Comparison of ENCODE assay signal across 17 mouse cellular contexts in genomic region chr9:70666811-70667210, GRCm38 (mm10). TPM values are rescaled to one million over a fixed set of nuclear protein-coding genes. Genes with fewer than 3 reads are reported as not detected.
DNase-seq lines count a peak whose midpoint lies in the region; ATAC-seq and TF ChIP-seq lines count a peak whose summit lies in the region.
"Had no signal": no experiment of that assay in that cellular context is flagged by ENCODE, and none has a peak within 500 bp of the region (broad histone marks: within the 10 kb centered on the region; RNA-seq: fewer than 3 reads in every experiment).

No protein-coding gene starts in this region.

- H3K9ac ChIP-seq in heart, adult 2 months (ENCODE audit: low read depth, low read length) = no peak overlapping the region
- H3K9ac ChIP-seq in midbrain, embryonic 16.5 days (ENCODE audit: low read depth, low read length) = no peak overlapping the region
- H3K9ac ChIP-seq: heart, embryonic 13.5 days; hindbrain, embryonic 12.5 days; limb, embryonic 12.5 days had no signal

- 42% methylated on average over 7 of the region's 7 CpGs for WGBS in heart, adult 2 months
- WGBS in midbrain, embryonic 16.5 days = 76% methylated on average over 7 of the region's 7 CpGs

- DNase-seq in heart, postnatal 4 days = peak; percentile 18
- DNase-seq in heart, adult 2 months = no peak
- DNase-seq in 3134 (ENCODE audit: extremely low read depth, insufficient read length, low spot score) (peak; percentile 46), 416B (ENCODE audit: low read depth) (peak; percentile 72)
- peak; percentile 39 for DNase-seq in kidney, postnatal 10 days
- DNase-seq in layer of hippocampus, postnatal 25 days (ENCODE audit: extremely low spot score in 1 of 2, low spot score in 1 of 2) = no peak
- DNase-seq: adrenal gland, postnatal 25 days; lung, postnatal 36 days; midbrain, embryonic 14.5 days; thymus, adult 2 months had no signal

- no peak for TF ChIP-seq CTCF in heart, adult 2 months (IDR thresholded peaks at IDR 0.05)

- no peaks in the 10 kb centered on the region for H3K36me3 ChIP-seq in heart, adult 2 months (ENCODE audit: control insufficient read depth, insufficient read depth, low read length)
- H3K36me3 ChIP-seq in midbrain, embryonic 16.5 days (ENCODE audit: control insufficient read depth, insufficient read depth, low read length) = no peaks in the 10 kb centered on the region
- H3K36me3 ChIP-seq: heart, embryonic 13.5 days; hindbrain, embryonic 12.5 days; limb, embryonic 12.5 days had no signal

- H3K9me3 ChIP-seq in midbrain, embryonic 16.5 days (replicated peaks; ENCODE audit: control insufficient read depth, low read length, poor library complexity, severe bottlenecking) = no peaks in the 10 kb centered on the region
- H3K9me3 ChIP-seq: hindbrain, embryonic 12.5 days had no signal

- H3K27me3 ChIP-seq in heart, adult 2 months (ENCODE audit: control insufficient read depth, insufficient read depth, low read length) = no peaks in the 10 kb centered on the region
- H3K27me3 ChIP-seq in midbrain, embryonic 16.5 days (ENCODE audit: control insufficient read depth, insufficient read depth, low read depth, low read length) = no peaks in the 10 kb centered on the region
- H3K27me3 ChIP-seq: heart, embryonic 13.5 days; hindbrain, embryonic 12.5 days; limb, embryonic 12.5 days had no signal

- no peak for TF ChIP-seq POLR2A in heart, adult 2 months (IDR thresholded peaks at IDR 0.05; ENCODE audit: insufficient read depth, low read depth, low read length)

- no peaks in the 10 kb centered on the region for H3K79me2 ChIP-seq in heart, adult 2 months (replicated peaks; ENCODE audit: control insufficient read depth, insufficient read depth, low read length)

- no peak overlapping the region for H3K4me2 ChIP-seq in midbrain, embryonic 16.5 days (ENCODE audit: low read length)
- H3K4me2 ChIP-seq: heart, embryonic 13.5 days; hindbrain, embryonic 12.5 days; limb, embryonic 12.5 days had no signal

- no peak overlapping the region for H3K4me3 ChIP-seq in heart, adult 2 months
- H3K4me3 ChIP-seq in midbrain, embryonic 16.5 days (ENCODE audit: low read depth, low read length) = no peak overlapping the region
- H3K4me3 ChIP-seq: heart, embryonic 13.5 days; hindbrain, embryonic 12.5 days; left cerebral cortex, adult 2 months; limb, embryonic 12.5 days had no signal

- intact Hi-C loops in heart, adult 2 months (cut with DNase I) = no loop called here

- no peak overlapping the region for H3K27ac ChIP-seq in heart, adult 2 months
- no peak overlapping the region for H3K27ac ChIP-seq in midbrain, embryonic 16.5 days (ENCODE audit: low read length)
- H3K27ac ChIP-seq: heart, embryonic 13.5 days; hindbrain, embryonic 12.5 days; left cerebral cortex, adult 2 months; limb, embryonic 12.5 days had no signal

- no peak for ATAC-seq in midbrain, embryonic 16.5 days
- ATAC-seq: intestine, postnatal 0 days had no signal

- no peak for TF ChIP-seq EP300 in heart, adult 2 months (IDR thresholded peaks at IDR 0.05; ENCODE audit: insufficient read depth, low read depth, low read length)

- H3K4me1 ChIP-seq in heart, adult 2 months (ENCODE audit: control insufficient read depth, insufficient read depth, low read length) = no peaks in the 10 kb centered on the region; the same call in 1 of the 2 replicates
- no peaks in the 10 kb centered on the region for H3K4me1 ChIP-seq in midbrain, embryonic 16.5 days (ENCODE audit: control insufficient read depth, insufficient read depth, low read length)
- H3K4me1 ChIP-seq: hindbrain, embryonic 12.5 days; limb, embryonic 12.5 days had no signal

RNA-seq across cellular contexts. Expression of gene Mindy2, which starts 9.8 kb away (rescaled TPM):
- total RNA-seq in heart, postnatal 4 days (2021) = 10 to 100 TPM; 25.3 to 25.8 TPM
- total RNA-seq in heart, adult 2 months (2021) = 10 to 100 TPM; 34.8 to 36.7 TPM
- polyA plus RNA-seq in heart, adult 2 months (2012; rRNA removed) = 7.1 and 17.7 TPM in 2 replicates
- total RNA-seq in layer of hippocampus, postnatal 25 days (2021) = 10 to 100 TPM; 31.9 TPM
- polyA plus RNA-seq in midbrain, embryonic 16.5 days (2015; fragmentation: Nextera tagmentation; extraction: Ambion mirVana) = 20.1 and 21.2 TPM in 2 replicates

RNA-seq across cellular contexts. Expression of gene Gm10642, which starts 10.8 kb away (rescaled TPM):
- total RNA-seq in heart, postnatal 4 days (2021) = under 1 TPM; 0.47 to 0.67 TPM
- total RNA-seq in heart, adult 2 months (2021) = under 1 TPM; 0.23 to 0.41 TPM
- 0.21 and 0.23 TPM in 2 replicates for polyA plus RNA-seq in heart, adult 2 months (2012; rRNA removed)
- 1 to 10 TPM in 1 of 2 experiments, under 1 TPM in 1; 0.96 to 1.0 TPM for total RNA-seq in layer of hippocampus, postnatal 25 days (2021)
- 0.21 and 0.25 TPM in 2 replicates for polyA plus RNA-seq in midbrain, embryonic 16.5 days (2015; fragmentation: Nextera tagmentation; extraction: Ambion mirVana)
- total RNA-seq: common myeloid progenitor, adult 5-6 weeks had no signal

RNA-seq across cellular contexts. Expression of gene Adam10, which starts 12.0 kb away (rescaled TPM):
- total RNA-seq in heart, postnatal 4 days (2021) = 10 to 100 TPM; 71.4 to 78.4 TPM
- 10 to 100 TPM; 37.0 to 39.2 TPM for total RNA-seq in heart, adult 2 months (2021)
- 9.5 and 20.7 TPM in 2 replicates for polyA plus RNA-seq in heart, adult 2 months (2012; rRNA removed)
- total RNA-seq in layer of hippocampus, postnatal 25 days (2021) = 10 to 100 TPM; 59.7 to 65.1 TPM
- 53.6 and 60.8 TPM in 2 replicates for polyA plus RNA-seq in midbrain, embryonic 16.5 days (2015; fragmentation: Nextera tagmentation; extraction: Ambion mirVana)

Comparison
In these comparisons a context has a peak if more than half of its experiments do, and no peak if none do; other contexts are left out.
1. DNase-seq: peak in heart, postnatal 4 days (single experiment), 3134 (single experiment), 416B (single experiment) and kidney, postnatal 10 days (single experiment); none in heart, adult 2 months (0 of 2) and layer of hippocampus, postnatal 25 days (0 of 2).